Mouse (Mus musculus) liver, adult 2 months (tissue): ENCODE results near the gene Zfp493. TPM values are rescaled to one million over a fixed set of nuclear protein-coding genes. Genes with fewer than 3 reads are reported as not detected.
"Not testable (repeated sequence)": the region's sequence is repeated elsewhere in the genome, so short reads cannot be mapped to it uniquely, and the experiment has no call there.

Source experiments
- DNase-seq: peaks from one replicate; pipeline ENCODE4 v3.0.0-alpha.2; 2011; ENCODE audit warnings: low read depth, low spot score; ENCODE audit errors: extremely low read depth
- H3K27ac ChIP-seq: fragments of 200-500 bp; replicated peaks from 2 replicates; pipeline ENCODE4 v1.5.1; 2012; ENCODE audit warnings: low read depth, mild to moderate bottlenecking, control low read depth, inconsistent platforms, low read length; ENCODE audit not compliant: insufficient read depth
- H3K27me3 ChIP-seq: fragments of 200-500 bp; 2 replicates; pipeline ENCODE4 v1.6.1; 2012; ENCODE audit warnings: mild to moderate bottlenecking, moderate library complexity, low read length, inconsistent platforms; ENCODE audit not compliant: control insufficient read depth, insufficient read depth
- H3K36me3 ChIP-seq: fragments of 200-500 bp; 2 replicates; pipeline ENCODE4 v1.6.1; 2012; ENCODE audit warnings: low read length, inconsistent platforms; ENCODE audit not compliant: control insufficient read depth, insufficient read depth
- H3K4me1 ChIP-seq: fragments of 200-500 bp; 2 replicates; pipeline ENCODE4 v1.6.1; 2011; ENCODE audit warnings: low read length; ENCODE audit not compliant: control insufficient read depth, insufficient read depth
- H3K4me3 ChIP-seq: fragments of 200-500 bp; 2 replicates; pipeline ENCODE4 v1.5.1; 2011; ENCODE audit warnings: low read depth, mild to moderate bottlenecking, control low read depth, low read length, moderate library complexity; ENCODE audit not compliant: insufficient read depth
- H3K79me2 ChIP-seq: fragments of 200-500 bp; 2 replicates; pipeline ENCODE4 v1.6.1; 2012; ENCODE audit warnings: inconsistent platforms, mild to moderate bottlenecking, low read length, moderate library complexity; ENCODE audit not compliant: control insufficient read depth, insufficient read depth
- H3K9ac ChIP-seq: fragments of 200-500 bp; 2 replicates; pipeline ENCODE4 v1.6.1; 2012; ENCODE audit warnings: low read depth, mild to moderate bottlenecking, control low read depth, inconsistent platforms, low read length
- CTCF ChIP-seq: fragments of 200-500 bp; IDR thresholded peaks from 2 replicates; pipeline ENCODE4 v1.5.1; 2011; ENCODE audit warnings: low read depth, low read length, control low read depth
- POLR2A ChIP-seq: fragments of 200-500 bp; IDR thresholded peaks from 2 replicates; pipeline ENCODE4 v1.6.1; 2011; ENCODE audit warnings: low read length, control low read depth; ENCODE audit not compliant: insufficient read depth; ENCODE audit errors: extremely low read depth
- WGBS: fragments of 180-500 bp; shearing (Covaris S2); methylation state at CpG from one replicate; pipeline ENCODE4 v1.1.7; 2018; 5-methylcytosine and 5-hydroxymethylcytosine counted together
- polyA plus RNA-seq: library from polyadenylated mRNA; depleted of rRNA; stranded (reverse); fragments of >200 nt; gene quantifications from 2 replicates; pipeline ENCODE4 v1.2.3, GENCODE M21; 2012
- total RNA-seq: library from RNA; depleted of rRNA; stranded (reverse); fragments of >200 nt; gene quantifications from 2 replicates; pipeline ENCODE4 v1.2.3, GENCODE M21; 2014

The Zfp493 gene
- total and polyA plus RNA-seq, 2 experiments = 0.81 to 2.0 TPM

GRCm38 (mm10) chr13:67811651-67812210, 32.2 kb downstream of the Zfp493 start:
- no peak for DNase-seq
- H3K27ac ChIP-seq = no peak overlapping the region
- H3K36me3 ChIP-seq = no peaks in the 10 kb centered on the region
- H3K27me3 ChIP-seq = no peaks in the 10 kb centered on the region
- H3K79me2 ChIP-seq = no peaks in the 10 kb centered on the region
- WGBS = 84% methylated on average over 1 of the region's 1 CpGs
- TF ChIP-seq POLR2A = no peak
- TF ChIP-seq CTCF = no peak
- H3K4me3 ChIP-seq = no peak overlapping the region
- no peak overlapping the region for H3K9ac ChIP-seq
- H3K4me1 ChIP-seq = peaks cover 2% of the 10 kb centered on the region; the same call in 1 of the 2 replicates

- no peak overlapping the region for H3K27ac ChIP-seq
- WGBS = 76% methylated on average over 8 of the region's 8 CpGs
- peak overlapping the region; percentile 76; the same call in 1 of the 2 replicates for H3K4me3 ChIP-seq
- peaks cover 2% of the 10 kb centered on the region; the same call in 1 of the 2 replicates for H3K4me1 ChIP-seq
- H3K27me3 ChIP-seq = no peaks in the 10 kb centered on the region
- TF ChIP-seq POLR2A = no peak
- TF ChIP-seq CTCF = no peak
- DNase-seq = no peak
- H3K36me3 ChIP-seq = peaks cover 1% of the 10 kb centered on the region; the same call in 1 of the 2 replicates
- H3K9ac ChIP-seq = no peak overlapping the region
- H3K79me2 ChIP-seq = no peaks in the 10 kb centered on the region; the same call in 1 of the 2 replicates
These were observed 33.6 kb downstream of the Zfp493 start for GRCm38 (mm10) chr13:67812961-67813709.

- H3K27ac ChIP-seq = peak within 1 kb of the TSS; percentile 89
- peak within 1 kb of the TSS; percentile 62 for H3K9ac ChIP-seq
- no peaks in the 10 kb centered on the region; the same call in 1 of the 2 replicates for H3K79me2 ChIP-seq
- no peaks in the 10 kb centered on the region for H3K27me3 ChIP-seq
- peak; percentile 96 for DNase-seq
- H3K36me3 ChIP-seq = peaks cover 8% of the 10 kb centered on the region
- 2% methylated on average over 31 of the region's 31 CpGs for WGBS
- peak within 1 kb of the TSS; percentile 76 for H3K4me3 ChIP-seq
- H3K4me1 ChIP-seq = peaks cover 2% of the 10 kb centered on the region; the same call in 1 of the 2 replicates
- TF ChIP-seq CTCF (no peak), POLR2A (0 out of 2 replicates have a peak, but pooled peaks have one; percentile 6)
These were observed 34.5 kb downstream of the Zfp493 start, which contains the start of gene Zfp273 for GRCm38 (mm10) chr13:67813710-67814660. Zfp273 (plus strand) TSS chr13:67813740.

- no peaks in the 10 kb centered on the region for H3K27me3 ChIP-seq
- H3K9ac ChIP-seq = no peak overlapping the region
- no peak overlapping the region for H3K4me3 ChIP-seq
- DNase-seq = no peak
- 78% methylated on average over 1 of the region's 1 CpGs for WGBS
- H3K36me3 ChIP-seq = peaks cover 24% of the 10 kb centered on the region
- no peak overlapping the region for H3K27ac ChIP-seq
- TF ChIP-seq POLR2A = no peak
- TF ChIP-seq CTCF = no peak
- H3K4me1 ChIP-seq = peaks cover 2% of the 10 kb centered on the region; the same call in 1 of the 2 replicates
- H3K79me2 ChIP-seq = no peaks in the 10 kb centered on the region; the same call in 1 of the 2 replicates
These were observed 39.1 kb downstream of the Zfp493 start for GRCm38 (mm10) chr13:67818636-67819035.

GRCm38 (mm10) chr13:67830911-67831336, 51.4 kb downstream of the Zfp493 start, which contains the start of gene Gm10037:
Gm10037 (plus strand) TSS chr13:67831106.
- H3K4me1 ChIP-seq = no peaks in the 10 kb centered on the region
- peak; percentile 69 for DNase-seq
- 3% methylated on average over 14 of the region's 14 CpGs for WGBS
- peaks cover 4% of the 10 kb centered on the region for H3K36me3 ChIP-seq
- peak within 1 kb of the TSS; percentile 48; the same call in 1 of the 2 replicates for H3K27ac ChIP-seq
- peak within 1 kb of the TSS; percentile 53 for H3K4me3 ChIP-seq
- TF ChIP-seq CTCF (no peak), POLR2A (no peak)
- H3K27me3 ChIP-seq = no peaks in the 10 kb centered on the region
- H3K9ac ChIP-seq = peak within 1 kb of the TSS; percentile 75
- no peaks in the 10 kb centered on the region for H3K79me2 ChIP-seq

- H3K4me3 ChIP-seq, H3K79me2 ChIP-seq, H3K36me3 ChIP-seq, H3K9ac ChIP-seq, DNase-seq, H3K4me1 ChIP-seq, H3K27me3 ChIP-seq, H3K27ac ChIP-seq: not testable (repeated sequence)
These were observed 53.6 kb downstream of the Zfp493 start for GRCm38 (mm10) chr13:67833137-67833536.
